Mouse (Mus musculus) hindbrain, embryonic 11.5 days (tissue): ENCODE measurements around the gene Srek1ip1. TPM values are rescaled to one million over a fixed set of nuclear protein-coding genes. Genes with fewer than 3 reads are reported as not detected.

ENCODE experiments used
- ATAC-seq: fragments of 200-750 bp; cut with Nextera tagmentation; 2 replicates; pipeline ENCODE4 v1.8.0; 2017; ENCODE audit warnings: mild to moderate bottlenecking, moderate TSS enrichment, moderate library complexity; ENCODE audit not compliant: low FRiP score
- DNase-seq: peaks from one replicate; pipeline ENCODE4 v3.0.0-alpha.2; 2015; ENCODE audit warnings: low spot score
- H3K27ac ChIP-seq: fragments of 300-500 bp; sonication (generic); 2 replicates; pipeline ENCODE4 v1.5.1; 2014; ENCODE audit warnings: mild to moderate bottlenecking, low read depth, low read length
- H3K27me3 ChIP-seq: fragments of 300-500 bp; sonication (generic); 2 replicates; pipeline ENCODE4 v1.6.1; 2014; ENCODE audit warnings: mild to moderate bottlenecking, low read length, moderate library complexity, mixed read lengths; ENCODE audit not compliant: control insufficient read depth, insufficient read depth
- H3K36me3 ChIP-seq: fragments of 300-500 bp; sonication (generic); 2 replicates; pipeline ENCODE4 v1.6.1; 2014; ENCODE audit warnings: mild to moderate bottlenecking, low read length, moderate library complexity, mixed read lengths; ENCODE audit not compliant: control insufficient read depth, insufficient read depth
- H3K4me1 ChIP-seq: fragments of 300-500 bp; sonication (generic); replicated peaks from 2 replicates; pipeline ENCODE4 v1.6.1; 2014; ENCODE audit warnings: low read length, mixed read lengths; ENCODE audit not compliant: control insufficient read depth, insufficient read depth
- H3K4me2 ChIP-seq: fragments of 300-500 bp; sonication (generic); replicated peaks from 2 replicates; pipeline ENCODE4 v1.6.1; 2014; ENCODE audit warnings: mild to moderate bottlenecking, low read depth, low read length
- H3K4me3 ChIP-seq: fragments of 300-500 bp; sonication (generic); 2 replicates; pipeline ENCODE4 v1.5.1; 2014; ENCODE audit warnings: low read depth, low read length
- H3K9ac ChIP-seq: fragments of 300-500 bp; sonication (generic); 2 replicates; pipeline ENCODE4 v1.6.1; 2014; ENCODE audit warnings: low read depth, low read length
- H3K9me3 ChIP-seq: fragments of 300-500 bp; sonication (generic); 2 replicates; pipeline ENCODE4 v1.6.1; 2016; ENCODE audit warnings: low read length; ENCODE audit not compliant: control insufficient read depth
- WGBS: fragments of 180-500 bp; shearing (Covaris S2); extraction: QIAGEN DNeasy Blood & Tissue Kit; methylation state at CpG from one replicate; pipeline ENCODE4 v1.1.7; 2014; 5-methylcytosine and 5-hydroxymethylcytosine counted together
- polyA plus RNA-seq: library from polyadenylated mRNA; unstranded; fragments of >200 nt; fragmentation: Nextera tagmentation; extraction: Ambion mirVana; gene quantifications from 2 replicates; pipeline ENCODE4 v1.2.1, GENCODE M21; 2014

Gene Srek1ip1
- polyA plus RNA-seq, 1 experiment from 2014 or later, result 19.7 TPM

DNA sequence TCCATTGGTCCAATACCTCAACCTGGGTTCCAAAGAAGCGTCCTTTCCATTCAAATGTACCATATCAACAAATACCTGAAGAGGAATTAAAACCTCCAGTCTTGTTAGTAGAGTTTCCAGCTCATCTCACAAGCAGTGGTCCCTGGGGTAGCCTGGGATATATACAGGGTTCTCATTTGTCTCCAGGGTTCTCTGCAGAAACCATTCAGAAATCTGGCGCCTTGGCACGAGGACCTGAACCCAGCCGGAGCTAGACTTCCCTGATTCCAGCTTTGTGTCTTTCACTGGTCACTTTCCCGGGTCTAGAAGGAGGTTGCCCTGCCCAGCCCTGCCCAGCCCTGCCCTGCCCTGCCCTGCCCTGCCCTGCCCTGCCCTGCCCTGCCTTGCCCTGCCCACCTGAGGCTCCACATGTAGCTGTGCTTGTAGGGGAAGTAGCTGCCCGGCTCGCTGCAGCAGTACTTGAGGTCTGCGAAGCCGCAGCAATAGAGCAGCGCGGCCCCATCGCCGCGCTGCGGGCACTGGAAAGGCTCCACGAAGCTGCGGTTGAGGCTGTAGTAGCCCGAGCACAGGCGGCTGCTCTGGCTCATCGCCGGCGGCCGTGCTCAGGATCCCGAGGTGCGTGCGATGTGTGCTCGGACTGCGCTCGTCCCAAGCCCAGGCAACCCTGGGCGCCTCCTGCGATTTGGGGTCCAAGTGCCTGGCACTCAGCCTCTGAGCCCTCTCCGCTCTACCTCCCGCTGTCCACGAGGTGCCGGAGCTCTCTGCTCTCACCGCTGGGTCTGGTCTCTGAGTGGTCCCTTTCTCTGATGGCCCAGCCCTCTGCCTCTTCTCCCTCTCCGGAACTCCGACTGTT is 71.1 kb downstream of the Srek1ip1 start, which contains the start of gene Shisal2b:
Gene Shisal2b (minus strand): TSS at position 767 of the 853 bp plus-strand sequence.
- DNase-seq, result peak; percentile 69
- Histone ChIP-seq H3K9ac (peak within 1 kb of the TSS; percentile 59), H3K9me3 (no peaks in the 10 kb centered on the region), H3K4me2 (peak within 1 kb of the TSS; percentile 93), H3K36me3 (no peaks in the 10 kb centered on the region), H3K27ac (no peak within 1 kb of the TSS), H3K27me3 (no peaks in the 10 kb centered on the region), H3K4me1 (no peaks in the 10 kb centered on the region), H3K4me3 (peak within 1 kb of the TSS; percentile 48)
- ATAC-seq, result peak; percentile 88
- 3% methylated on average over 35 of the region's 38 CpGs for WGBS

DNA sequence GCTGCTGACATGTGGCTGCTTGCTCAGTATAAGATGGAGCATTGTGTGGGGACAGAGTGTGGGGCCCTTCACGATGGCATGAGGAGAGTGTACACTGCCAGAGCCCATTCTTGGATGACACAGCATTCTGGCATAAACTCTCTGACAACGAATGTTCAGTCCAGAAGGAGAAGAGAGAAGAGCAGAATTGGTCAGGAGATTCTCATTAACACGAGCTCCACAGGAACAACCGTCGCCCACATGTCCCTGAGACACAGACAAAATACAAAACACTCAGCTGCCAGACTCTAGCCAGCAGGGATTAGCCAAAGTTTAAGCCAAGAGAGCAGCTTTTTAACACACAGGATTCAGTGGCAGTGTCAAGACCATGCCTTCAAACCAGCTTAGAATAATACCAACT is 74.4 kb downstream of the Srek1ip1 start:
- no peaks in the 10 kb centered on the region for H3K36me3 ChIP-seq
- no peaks in the 10 kb centered on the region for H3K27me3 ChIP-seq
- no peak overlapping the region for H3K27ac ChIP-seq
- WGBS, result 87% methylated on average over 5 of the region's 5 CpGs
- ATAC-seq (no peak), DNase-seq (no peak)
- no peaks in the 10 kb centered on the region for H3K4me1 ChIP-seq
- H3K9ac ChIP-seq, result no peak overlapping the region
- no peaks in the 10 kb centered on the region for H3K9me3 ChIP-seq
- no peak overlapping the region for H3K4me3 ChIP-seq
- H3K4me2 ChIP-seq, result no peak overlapping the region

DNA sequence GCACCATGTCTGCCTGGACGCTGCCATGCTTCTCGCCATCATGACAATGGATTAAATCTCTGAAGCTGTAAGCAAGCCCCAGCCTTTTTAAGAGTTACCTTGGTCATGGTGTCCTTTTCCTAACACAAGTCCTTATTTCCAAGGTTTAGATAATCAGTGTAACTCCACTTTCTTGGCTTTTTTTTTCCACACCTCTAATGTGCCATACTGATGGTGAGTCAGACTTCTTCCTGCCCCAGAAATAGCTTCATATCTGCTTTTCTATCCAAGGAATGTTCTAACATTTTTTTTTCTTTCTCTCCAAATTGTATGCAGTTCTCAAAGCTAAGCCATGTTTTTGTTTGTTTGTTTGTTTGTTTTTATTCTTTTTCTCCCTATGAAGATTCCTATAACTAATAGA is 77.6 kb downstream of the Srek1ip1 start:
- no peak overlapping the region for H3K9ac ChIP-seq
- no peak for DNase-seq
- no peak overlapping the region for H3K27ac ChIP-seq
- no peak overlapping the region for H3K4me2 ChIP-seq
- H3K4me1 ChIP-seq, result no peaks in the 10 kb centered on the region
- H3K27me3 ChIP-seq, result no peaks in the 10 kb centered on the region
- 94% methylated on average over 2 of the region's 2 CpGs for WGBS
- H3K36me3 ChIP-seq, result no peaks in the 10 kb centered on the region
- H3K9me3 ChIP-seq, result no peaks in the 10 kb centered on the region
- H3K4me3 ChIP-seq, result no peak overlapping the region
- no peak for ATAC-seq

DNA sequence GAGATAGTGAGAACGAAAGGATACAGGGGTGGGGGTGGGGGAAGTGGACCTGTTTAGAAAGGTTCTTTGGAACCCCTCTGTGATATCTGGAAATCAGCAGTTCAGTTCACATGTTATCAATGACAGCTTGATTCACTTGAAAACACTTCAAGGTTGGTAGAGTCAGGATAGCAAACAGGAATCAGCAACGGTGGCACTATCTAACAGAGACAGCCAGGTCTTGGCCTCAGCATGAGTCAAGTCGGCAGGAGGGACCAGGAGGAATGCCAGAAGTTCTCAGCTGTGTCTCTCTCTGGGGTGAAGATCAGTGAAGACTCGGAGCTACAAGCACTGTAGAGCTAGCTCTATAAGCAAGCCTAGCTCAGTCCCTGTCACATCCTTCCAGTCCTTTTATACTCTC is 86.2 kb downstream of the Srek1ip1 start:
- Histone ChIP-seq H3K36me3 (no peaks in the 10 kb centered on the region), H3K27me3 (no peaks in the 10 kb centered on the region), H3K4me3 (no peak overlapping the region), H3K4me2 (no peak overlapping the region), H3K9ac (no peak overlapping the region), H3K4me1 (no peaks in the 10 kb centered on the region), H3K27ac (no peak overlapping the region), H3K9me3 (no peaks in the 10 kb centered on the region)
- no peak for DNase-seq
- 77% methylated on average over 4 of the region's 4 CpGs for WGBS
- ATAC-seq, result no peak

DNA sequence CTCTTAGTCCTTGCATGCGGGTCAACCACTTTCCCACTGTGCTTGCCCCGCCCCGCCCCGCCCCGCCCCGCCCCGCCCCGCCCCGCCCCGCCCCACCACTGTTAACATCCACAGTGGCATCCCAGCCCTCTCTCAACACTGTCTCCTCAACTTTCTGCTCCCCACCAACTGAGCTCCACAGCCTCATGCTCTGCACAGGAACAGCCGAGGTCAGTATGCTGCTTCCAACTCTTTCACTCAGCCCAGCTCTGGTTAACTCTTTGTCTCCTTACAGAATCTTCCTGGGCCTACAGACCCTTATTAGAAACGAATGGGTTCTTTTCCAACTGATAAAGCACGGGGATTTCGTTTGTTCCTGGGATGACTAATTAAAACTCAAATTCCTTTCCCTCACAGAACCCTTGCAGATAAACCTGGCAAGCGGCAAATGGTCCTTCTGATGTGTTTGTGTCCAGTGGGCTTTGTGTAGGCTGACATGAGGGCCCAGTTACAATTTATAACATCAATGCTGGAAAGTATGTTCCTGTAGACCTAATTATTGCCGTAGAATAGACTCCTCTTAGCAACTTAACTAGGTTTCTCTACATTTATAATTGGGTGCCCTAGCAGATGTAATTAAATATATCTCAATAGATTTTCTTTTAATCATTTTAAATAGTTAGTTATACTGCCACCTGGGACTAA is 91.4 kb downstream of the Srek1ip1 start:
- DNase-seq, result no peak
- H3K27ac ChIP-seq, result no peak overlapping the region
- H3K36me3 ChIP-seq, result no peaks in the 10 kb centered on the region
- H3K4me1 ChIP-seq, result no peaks in the 10 kb centered on the region
- H3K9me3 ChIP-seq, result no peaks in the 10 kb centered on the region
- no peak overlapping the region for H3K4me3 ChIP-seq
- no peak for ATAC-seq
- WGBS, result 54% methylated on average over 8 of the region's 16 CpGs
- H3K27me3 ChIP-seq, result no peaks in the 10 kb centered on the region
- H3K4me2 ChIP-seq, result no peak overlapping the region
- no peak overlapping the region for H3K9ac ChIP-seq

DNA sequence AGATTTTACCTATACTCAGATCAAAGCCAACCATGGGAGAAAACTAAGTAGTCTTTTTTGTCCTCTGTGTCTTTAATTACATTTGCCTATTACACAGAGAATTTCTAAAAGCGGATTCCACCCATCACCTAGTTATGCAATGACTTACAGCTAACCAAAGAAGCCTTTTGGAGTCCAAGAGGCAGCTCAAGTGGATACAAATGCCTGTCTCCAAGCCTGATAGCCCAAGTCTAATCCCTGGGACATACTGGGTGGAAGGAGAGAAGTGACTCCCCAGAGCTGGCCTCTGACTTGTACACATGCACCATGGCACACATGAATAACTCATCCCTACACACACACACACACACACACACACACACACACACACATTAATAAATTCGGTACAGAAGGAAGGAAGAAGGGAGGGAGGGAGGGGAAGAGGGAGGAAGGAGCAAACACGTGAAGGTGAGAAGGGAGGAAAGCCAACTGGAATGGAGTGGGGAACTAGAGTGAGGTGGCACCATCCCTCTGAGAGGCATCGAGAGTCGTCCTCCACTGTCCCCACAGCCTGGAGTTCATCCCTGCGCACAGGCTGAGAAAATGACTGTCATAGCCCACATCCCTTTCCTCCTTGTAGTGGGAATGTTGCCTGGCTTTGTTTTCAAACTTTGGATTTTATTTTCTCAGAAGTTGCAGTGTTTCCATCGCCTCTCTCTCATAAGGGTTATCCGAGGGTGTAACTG is 94.2 kb downstream of the Srek1ip1 start:
- H3K4me1 ChIP-seq, result no peaks in the 10 kb centered on the region
- ATAC-seq, result no peak
- WGBS, result 82% methylated on average over 8 of the region's 8 CpGs
- H3K27me3 ChIP-seq, result no peaks in the 10 kb centered on the region
- no peak overlapping the region for H3K4me2 ChIP-seq
- no peaks in the 10 kb centered on the region for H3K36me3 ChIP-seq
- no peak overlapping the region for H3K4me3 ChIP-seq
- H3K27ac ChIP-seq, result no peak overlapping the region
- no peak for DNase-seq
- H3K9ac ChIP-seq, result no peak overlapping the region
- no peaks in the 10 kb centered on the region for H3K9me3 ChIP-seq

Other genes starting within 250 kb of the Srek1ip1 start
- 33.5 and 33.6 TPM in 2 replicates for gene Cwc27, start 24.7 kb downstream of the Srek1ip1 start, polyA plus RNA-seq
- gene Shisal2b, start 71.4 kb downstream of the Srek1ip1 start, polyA plus RNA-seq, result 0.20 TPM in 1 of 2 replicates, not detected in the other